Mouse (Mus musculus) lung, postnatal 4 days (tissue): ENCODE results near the gene Zkscan4.
"Not testable (repeated sequence)": the region's sequence is repeated elsewhere in the genome, so short reads cannot be mapped to it uniquely, and the experiment has no call there.

Experiments used
- DNase-seq, 2 experiments: peaks; one replicate each; pipeline ENCODE4 v3.0.0; 2021

Zkscan4 gene

DNA sequence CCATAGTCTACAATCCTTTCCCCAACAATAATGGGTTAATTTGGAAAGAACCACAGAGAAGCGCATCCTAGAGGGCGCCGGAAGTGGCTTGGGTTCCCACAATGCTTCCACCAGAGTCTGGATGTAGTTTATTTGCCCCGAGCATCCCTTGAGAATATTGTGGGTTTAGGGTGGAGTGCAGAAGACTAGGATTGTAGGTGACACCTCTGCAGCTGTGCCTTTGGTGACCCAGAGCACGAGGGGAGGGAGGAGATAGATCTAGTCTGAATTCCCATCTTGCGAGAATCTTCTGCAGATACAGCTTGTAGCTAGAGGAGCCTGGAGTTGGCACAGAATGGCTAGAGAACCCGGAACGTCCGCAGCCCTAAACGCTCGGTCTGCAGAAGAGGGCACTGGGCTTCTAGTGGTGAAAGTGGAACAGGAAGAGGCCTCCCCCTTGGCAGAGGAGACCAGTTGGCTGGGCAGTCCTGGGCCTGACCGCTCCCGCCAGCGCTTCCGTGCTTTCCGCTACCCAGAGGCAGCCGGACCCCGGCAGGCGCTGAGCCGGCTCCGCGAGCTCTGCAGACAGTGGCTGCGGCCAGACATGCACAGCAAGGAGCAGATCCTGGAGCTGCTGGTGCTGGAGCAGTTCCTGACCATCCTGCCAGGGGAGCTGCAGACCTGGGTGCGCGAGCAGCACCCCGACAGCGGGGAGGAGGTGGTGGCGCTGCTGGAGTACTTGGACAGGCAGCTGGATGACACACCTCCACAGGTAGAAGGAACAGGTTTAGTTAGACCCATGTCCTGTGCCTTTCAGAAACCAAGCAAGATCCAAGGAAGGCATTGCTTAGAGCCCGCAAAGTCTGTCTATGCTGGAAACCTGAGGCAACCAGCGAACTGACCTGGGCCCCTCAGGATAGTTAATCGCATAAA is at the start of gene Zkscan4, which contains the start of gene Gm10065:
TSS of gene Zkscan4 (plus strand) at position 149 of the 912 bp plus-strand sequence.
TSS of gene Gm10065 (minus strand) at position 683 of the 912 bp plus-strand sequence.
- peak; percentile 71 to 74 for DNase-seq

DNA sequence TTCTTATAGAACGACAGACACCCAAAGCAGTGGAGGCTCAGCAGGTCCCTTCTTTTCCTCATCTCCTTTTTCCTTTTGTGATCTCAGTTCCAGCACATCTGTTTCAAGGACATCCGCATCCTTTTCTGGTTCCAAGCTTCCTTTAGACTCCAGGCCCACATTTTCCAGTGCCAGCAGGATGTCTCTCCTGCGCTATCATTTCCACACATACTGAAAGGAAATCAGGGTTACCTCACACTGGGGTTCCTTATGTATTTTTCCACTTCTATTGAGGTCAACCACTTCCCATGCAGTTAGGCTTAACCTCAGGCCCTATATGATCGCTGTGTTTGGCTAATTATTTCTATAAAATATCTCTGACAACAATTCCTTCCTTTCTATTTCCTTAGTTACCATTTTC is 43.2 kb upstream of the Zkscan4 start:
- no peak for DNase-seq

DNA sequence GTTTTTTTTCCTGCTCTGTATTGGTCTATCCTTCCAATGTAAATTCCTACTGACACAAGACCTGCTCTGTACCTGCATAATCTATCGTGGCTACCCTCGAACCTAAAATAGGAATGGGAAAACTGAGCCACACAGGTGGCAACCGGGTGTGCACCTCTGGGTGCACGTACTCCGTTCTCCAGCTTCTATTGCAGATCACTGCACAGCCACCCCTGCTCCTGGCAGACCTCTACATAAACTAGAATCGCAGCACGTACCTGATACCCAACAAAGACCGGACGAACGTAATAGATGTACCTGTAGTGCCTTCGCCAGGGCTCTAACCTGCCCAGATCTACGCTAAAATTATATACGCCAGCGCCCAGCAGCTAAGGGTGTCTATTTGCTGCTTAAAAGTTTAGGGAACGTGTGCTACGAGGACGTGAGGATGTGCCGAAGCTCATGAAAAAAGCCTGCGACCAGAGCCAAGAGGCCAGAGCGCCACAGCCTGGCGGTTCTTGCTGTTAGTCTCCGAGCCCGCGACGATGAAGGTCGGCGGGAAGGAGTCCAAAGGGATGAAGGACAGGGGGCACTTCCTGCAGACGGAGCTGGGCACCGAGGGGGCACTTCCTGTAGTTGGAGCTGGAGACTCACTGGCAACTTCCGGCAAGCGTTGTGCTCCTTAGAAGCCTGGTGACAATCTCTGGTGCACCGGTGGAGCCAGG is 38.1 kb upstream of the Zkscan4 start, which contains the start of gene Pgbd1:
TSS of gene Pgbd1 (minus strand) at position 556 of the 704 bp plus-strand sequence.
- peak; percentile 70 to 77 for DNase-seq

DNA sequence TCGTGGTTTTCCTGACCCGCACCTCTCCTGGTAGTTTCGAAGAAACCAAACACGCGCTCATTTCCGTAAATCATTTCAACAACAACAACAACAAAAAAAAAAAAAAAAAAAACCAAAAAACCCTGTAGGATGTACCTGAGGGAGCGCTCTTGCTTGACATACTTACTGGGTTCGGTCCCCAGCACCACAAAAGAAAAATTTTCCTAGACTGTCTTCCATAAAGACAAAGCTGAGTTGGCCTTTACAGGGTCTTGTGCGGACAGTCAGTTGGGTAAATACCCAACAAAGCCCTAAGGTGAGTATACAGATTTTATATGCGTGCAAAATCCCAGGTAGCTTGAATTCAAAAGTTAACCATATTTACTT is 37.5 kb upstream of the Zkscan4 start:
- DNase-seq = no peak

DNA sequence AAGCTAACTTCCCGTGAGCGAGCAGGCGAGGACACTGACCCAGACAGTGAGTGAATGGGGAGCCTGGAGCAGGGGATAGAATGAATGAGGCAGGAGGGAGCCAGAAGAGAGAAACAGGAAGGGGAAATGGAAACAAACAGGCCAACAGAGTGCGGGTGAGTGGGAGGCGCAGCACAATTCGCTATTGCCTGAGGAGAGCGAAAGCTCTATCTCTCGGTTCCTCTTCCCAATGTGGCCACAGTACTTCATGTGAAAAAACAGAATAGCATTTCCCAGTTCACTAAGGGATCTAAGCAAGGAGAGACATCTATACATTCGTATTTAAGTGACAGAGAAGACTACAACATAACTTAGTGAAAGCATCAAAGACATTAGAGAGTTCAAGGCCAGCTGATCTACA is 31.9 kb upstream of the Zkscan4 start:
- no peak for DNase-seq

DNA sequence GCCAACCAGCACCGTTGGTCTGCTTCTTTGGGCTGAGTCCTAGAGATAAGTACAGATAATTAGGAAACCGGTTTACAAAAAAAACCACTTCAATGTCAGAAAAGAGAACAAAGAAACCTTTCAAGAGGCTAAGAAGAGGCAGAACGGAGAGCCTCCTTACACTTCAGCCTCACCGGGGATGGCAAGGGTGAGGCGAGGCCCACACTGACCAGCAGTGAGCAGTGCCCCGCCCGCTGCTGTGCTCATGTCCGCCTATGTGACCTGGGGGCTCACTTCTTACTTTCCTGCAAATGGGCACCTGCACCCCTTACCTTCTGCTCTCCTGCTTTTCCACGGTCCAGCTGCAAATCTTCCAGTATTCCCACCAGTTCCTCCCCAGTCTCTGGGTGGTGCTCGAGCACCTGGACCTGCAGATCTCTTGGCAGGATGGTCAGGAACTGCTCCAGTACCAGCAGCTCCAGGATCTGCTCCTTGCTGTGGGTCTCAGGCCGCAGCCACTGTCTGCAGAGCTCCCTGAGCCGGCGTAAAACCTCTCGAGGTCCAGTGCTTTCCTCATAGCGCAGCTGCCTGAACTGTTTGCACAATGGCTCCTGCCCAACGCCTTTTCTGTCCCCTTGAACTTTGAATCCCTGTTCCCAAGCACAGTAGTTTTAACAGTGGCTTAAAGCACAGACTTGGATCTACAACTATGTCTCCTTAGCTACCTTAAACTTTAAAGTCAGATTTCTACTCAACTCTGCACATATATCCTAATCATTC is 30.7 kb upstream of the Zkscan4 start:
- DNase-seq = peak; percentile 32 to 55

DNA sequence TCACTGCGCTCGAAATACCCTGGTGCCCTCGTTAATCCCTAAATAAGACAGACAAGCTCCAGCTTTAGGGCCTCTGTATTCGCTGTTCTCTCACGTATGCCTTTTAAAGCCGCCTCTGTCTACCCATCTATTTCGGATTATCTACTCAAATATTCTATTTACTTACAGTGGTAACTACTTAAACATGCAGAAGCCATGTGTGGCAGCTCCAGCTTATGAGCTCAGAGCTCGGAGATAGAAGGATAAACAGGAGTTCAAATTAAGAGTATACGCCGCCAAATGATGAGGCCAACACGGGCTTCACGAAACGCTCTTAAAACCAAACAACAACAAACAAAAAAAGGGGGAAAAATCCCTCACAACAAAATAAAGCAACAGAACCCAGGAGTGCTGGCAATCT is 25.7 kb upstream of the Zkscan4 start:
- no peak for DNase-seq

DNA sequence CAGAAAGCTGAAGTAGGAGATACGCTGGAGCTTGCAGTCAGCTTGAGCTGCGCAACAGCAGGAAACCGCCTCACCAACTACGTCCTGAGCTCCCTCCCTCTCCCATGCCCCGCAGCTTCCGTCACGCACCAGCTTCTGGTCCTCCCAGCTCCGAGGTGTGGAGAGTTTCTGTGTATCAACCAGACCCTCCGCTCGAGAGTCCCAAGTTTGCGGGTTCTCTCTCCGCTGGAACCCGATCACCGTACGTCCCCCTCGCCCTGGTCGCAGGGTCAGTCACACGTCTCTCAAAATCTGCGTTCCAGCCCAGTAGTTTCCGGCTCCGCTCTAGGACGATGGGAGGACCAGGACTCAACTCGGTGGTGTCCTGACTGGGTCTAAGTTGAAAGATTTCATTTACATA is 25.3 kb upstream of the Zkscan4 start, which contains the start of gene Zscan26:
TSS of gene Zscan26 (minus strand) at position 282 of the 400 bp plus-strand sequence.
- peak; percentile 85 to 86 for DNase-seq

DNA sequence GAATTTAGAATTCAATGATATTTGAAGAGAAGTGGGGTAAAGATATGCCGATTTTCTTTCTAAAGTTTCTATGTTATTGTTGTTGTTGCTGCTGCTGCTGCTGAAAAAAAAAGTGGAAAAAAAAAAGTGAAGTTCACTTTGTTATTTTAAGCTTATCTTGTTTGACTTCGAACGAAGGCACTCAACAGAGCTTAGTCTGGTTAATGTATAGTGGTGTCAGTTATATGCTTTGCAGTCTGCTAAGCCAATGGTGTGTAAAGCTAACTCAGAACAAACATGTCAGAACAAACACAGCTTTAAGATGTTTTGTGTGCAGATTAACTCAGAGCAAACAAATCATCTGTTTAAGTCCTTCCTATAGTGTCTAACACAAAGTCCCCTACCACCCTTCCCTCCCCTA is 24.6 kb upstream of the Zkscan4 start:
- DNase-seq = no peak

DNA sequence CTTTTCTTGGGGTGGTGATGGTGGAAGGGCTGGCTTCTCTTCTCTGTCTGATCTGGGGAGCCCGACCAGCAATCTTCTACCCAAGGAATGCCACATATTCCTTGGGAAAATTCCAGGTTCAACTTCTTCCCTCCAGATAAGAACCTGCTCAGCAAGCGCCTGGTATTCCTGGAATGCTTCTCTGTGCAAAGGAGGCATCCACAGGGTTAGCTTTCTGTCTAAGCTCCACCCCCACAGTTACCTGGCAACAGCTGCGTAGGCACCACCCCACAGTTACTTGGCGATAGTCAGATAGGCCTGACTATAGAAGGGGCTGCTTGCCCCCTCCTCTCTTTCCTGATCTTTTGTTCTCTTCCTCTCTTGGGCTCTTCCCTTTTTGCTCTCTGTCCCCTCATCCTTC is 22.4 kb upstream of the Zkscan4 start:
- peak; percentile 28 to 53 for DNase-seq

DNA sequence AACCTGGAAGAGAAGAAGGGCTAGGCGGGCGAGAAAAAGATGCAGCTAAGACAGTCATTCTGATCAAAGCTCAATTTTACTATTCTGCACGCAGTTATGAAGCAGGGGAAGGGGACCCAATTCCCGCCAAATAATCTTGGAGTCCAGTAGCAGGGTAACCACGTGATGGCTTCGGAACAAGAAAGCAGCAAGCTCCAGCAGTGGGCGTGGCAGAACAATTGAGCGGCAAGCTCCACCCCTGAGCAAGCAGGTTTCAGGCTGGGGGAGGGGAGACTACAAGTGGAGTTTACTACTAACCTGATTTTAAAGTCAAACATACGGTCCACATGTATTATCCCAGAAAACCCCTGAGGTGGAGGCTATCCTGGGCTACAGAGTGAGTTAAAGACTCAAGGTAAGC is 16.2 kb upstream of the Zkscan4 start:
- not testable (repeated sequence) for DNase-seq

DNA sequence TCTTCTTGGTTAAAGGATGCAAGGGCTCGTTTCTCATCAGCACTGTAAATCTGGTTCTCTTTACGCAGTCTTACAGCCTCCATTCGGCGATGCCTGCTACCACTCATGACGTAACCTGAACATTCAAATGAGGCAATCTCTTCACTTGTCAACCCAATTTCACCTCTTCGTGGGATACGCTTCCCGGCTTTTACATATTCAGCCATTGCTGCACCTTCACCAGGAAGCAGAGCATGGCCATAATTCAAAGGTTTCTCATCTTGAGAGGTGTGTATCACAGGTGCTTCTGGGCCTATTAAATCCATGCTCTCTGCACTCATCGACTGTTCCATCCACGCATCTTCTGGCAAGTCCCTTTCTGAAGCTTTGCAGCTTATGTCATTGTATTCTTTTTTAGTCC is 11.4 kb upstream of the Zkscan4 start:
- no peak for DNase-seq

DNA sequence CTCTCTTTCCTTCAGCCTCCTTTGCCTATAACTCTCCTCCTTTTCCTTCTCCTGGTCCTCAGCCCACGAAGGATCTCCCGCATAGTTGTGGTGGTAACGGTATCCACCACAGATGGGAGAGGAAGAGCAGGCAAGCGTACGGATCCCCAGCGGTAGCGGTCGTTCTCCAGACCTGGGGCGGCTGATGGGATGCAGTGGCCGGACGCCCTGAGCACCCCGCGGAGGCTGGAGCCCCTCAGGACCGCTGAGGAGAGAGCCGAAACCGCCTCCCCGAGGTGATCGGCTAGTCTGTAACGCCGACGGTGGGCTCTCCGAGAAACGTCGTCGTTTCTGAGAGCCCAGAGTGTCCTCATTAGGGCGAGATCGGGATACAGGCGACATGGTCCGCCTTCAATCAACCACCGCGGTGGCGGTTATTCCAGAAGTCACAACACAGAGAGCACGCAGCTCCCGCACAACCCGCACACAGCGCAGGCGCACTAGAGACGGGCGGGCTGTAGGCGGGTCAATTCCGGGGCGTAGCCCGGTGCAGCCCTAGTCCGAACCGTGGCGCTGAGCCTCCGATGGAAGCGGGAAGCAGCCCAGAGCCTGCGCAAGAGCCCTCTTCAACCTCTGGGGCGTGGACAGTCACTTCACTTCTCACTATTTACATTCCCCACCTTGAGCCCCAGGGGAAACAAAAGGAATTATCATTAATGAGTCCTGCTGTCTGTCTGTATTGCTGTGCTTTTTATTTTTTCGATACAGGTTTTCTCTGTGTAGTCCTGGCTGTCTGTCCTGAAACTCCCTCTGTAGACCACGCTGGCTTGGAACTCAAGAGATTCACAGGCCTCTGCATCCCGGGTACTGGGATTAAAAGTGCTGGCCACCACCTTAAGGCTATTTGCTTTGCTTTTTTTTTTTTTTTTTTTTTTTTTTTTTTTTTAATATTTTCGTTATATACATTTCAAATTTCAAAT is 10.4 kb upstream of the Zkscan4 start, which contains the start of gene Nkapl:
TSS of gene Nkapl (minus strand) at position 449 of the 959 bp plus-strand sequence.
- DNase-seq = peak; percentile 86 to 91

DNA sequence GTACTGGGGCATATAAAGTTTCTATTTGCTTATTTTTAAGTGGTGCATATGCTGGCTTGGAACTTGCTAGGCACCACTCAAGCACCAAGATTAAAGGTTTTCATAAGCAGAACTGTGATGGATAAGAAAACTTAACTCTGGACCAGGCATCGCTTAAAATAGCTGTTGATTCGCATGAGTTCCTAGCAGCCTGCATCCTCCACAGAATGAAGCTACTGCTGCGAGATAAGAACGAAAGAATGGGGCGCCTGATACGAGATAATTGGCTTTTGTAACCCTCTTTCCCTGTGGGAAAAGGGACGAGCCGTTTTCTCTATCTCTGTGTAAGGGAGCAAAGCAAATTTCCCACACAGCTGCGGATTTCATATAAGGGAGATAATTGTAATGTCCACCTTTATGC is 9.6 kb upstream of the Zkscan4 start:
- DNase-seq = no peak

DNA sequence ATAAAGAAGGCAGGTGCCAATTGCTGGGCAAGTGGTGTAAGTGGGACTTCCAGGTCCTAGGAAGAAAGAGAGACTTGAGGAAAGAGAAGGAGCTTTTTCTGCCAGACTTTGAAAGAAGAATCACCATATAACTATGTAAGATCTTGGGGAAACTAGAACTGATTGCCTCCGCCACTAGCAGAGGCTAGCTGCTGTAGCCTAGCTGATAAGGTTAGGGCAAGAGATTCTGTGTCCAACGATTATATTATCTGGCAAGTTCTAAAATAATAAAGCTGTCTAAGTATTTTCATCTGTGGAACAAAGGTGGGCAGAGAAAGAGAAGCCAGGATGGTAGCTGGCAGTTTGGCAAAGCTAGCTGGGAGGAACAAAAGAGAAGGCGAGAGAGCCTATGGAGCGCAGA is 6.3 kb upstream of the Zkscan4 start:
- no peak for DNase-seq

DNA sequence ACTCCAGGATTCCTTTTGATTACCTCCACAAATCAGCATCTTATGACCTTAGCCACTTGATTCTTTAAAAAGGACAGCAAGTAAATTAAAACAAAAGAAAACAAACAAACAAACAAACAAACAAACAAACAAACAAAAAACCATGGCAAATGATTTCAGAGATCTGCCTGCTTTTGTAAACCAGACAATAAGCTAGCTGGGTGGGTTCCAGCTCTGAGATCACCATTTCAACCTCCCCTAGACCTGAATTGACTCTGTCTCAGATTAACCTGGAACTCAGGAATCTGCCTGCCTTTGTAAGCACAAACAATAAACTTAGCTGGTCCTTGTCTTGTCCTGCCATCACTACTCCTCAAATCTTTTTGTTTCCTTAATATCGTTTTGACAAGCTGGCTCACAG is 8.2 kb downstream of the Zkscan4 start:
- no peak for DNase-seq

DNA sequence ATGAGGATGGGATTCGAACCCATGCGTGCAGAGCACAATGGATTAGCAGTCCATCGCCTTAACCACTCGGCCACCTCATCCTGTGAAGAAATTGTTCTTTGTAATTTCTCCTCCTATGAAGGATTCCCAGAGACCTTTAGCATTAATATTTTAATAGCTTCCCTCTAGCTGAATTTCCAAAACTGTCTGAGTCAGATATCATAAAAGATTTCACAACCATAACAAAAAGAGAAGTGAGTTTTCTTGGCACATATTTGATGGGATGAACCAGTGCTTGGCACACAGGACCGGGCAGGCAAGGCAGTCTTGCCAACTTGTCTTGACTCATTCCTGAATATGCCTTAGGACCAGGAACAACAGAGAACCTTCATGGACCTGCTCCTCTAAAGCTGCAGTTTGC is 14.1 kb downstream of the Zkscan4 start:
- DNase-seq = no peak

DNA sequence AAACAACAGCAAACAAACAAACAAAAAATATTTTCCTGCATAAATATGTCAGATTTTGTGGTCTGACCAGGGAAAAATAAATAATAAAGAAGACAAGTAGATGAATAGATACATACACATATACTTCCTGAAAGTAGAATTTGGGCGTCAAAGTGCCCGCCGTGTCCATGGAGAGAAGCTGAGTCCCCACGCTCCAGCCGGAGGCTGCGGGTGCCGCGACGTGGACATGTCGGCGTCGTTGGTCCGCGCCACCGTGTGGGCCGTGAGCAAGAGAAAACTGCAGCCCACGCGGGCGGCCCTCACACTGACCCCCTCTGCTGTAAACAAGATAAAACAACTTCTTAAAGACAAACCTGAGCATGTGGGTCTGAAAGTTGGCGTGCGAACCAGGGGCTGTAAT is 16.4 kb downstream of the Zkscan4 start, which contains the start of gene AK157302:
TSS of gene AK157302 (plus strand) at position 144 of the 400 bp plus-strand sequence.
- DNase-seq = no peak

DNA sequence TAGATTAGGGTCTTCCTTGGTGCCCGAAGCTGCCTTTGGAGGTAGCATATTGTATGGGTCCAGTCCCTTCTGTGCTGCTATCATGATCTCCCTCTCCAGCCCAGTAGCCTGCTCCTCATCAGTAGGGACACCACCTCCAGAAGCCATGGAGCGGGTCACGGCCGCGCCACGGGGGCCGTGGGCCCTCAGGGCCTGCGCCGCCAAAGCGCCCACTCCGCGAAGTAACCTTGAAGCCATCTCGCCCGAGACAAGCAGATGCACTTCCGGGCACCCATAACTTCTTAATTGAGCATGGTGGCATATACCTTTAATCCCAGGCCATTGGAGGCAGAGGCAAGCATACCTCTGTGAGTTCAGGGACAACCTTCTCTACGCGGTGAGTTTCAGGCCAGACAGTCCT is 22.5 kb downstream of the Zkscan4 start, which contains the start of gene Gm11273:
TSS of gene Gm11273 (minus strand) at position 237 of the 400 bp plus-strand sequence.
- not testable (repeated sequence) for DNase-seq

DNA sequence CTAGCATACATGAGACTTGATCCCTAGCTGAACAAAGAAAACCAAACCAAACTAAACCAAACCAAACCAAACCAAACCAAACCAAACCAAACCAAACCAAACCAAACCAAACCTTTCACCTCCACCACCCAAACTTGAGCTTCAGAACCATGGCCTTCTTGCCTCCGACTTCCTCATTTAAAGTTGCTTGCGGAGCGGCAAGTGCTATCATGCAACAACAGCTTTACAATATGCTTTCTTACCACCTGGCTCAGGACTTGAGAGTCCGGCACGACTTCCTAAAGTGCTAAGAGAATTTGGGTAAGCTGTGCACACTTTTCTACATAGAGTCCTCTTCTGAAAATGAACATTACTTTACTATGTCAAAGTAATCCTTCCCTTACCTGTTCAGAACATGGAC is 23.6 kb downstream of the Zkscan4 start:
- DNase-seq = no peak

DNA sequence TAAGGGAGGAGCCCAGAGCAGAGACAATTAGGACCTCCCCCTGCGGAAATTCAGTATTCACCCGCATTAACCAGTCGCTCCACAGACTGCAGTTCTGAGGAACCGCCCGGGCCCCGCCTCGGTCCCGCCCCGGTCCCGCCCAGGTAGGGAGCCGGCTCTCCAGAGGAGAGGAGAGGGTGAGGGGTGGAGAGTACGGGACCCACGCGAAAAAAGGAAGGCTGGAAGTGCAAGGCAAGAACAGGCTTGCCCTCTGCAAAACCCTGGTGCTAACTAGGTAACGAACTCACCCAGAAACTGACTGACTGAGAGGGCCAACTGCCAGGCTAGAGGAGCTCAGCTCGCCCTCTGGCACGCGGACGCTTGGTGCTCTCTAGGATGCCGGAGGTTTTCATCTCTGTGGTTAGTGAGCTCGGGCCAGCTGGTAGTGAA is 27.5 kb downstream of the Zkscan4 start:
- peak; percentile 85 to 86 for DNase-seq
